Mouse (Mus musculus): ENCODE results near the gene Pcsk6.

DNA sequence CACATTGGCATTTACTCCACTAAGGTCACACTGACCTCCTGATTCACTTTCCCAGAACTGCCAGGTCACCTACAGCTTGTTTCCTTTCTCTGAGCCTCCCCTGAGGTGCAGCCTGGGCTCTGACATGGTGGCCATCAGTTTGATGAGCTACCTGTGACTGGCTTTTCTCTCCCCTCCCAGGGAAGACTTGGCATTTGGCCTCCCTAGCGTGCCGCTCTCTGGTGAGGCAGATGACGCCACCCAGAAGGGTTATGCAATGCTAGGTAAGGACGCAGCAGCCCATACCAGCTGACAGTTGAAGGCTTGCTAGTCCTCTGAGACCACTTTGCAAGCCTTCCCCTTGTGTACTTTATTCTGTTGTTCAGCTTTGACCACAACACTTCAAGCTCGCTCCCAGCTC, 141.9 kb downstream of the Pcsk6 start:
- TF ChIP-seq POLR2A (IDR thresholded peaks at IDR 0.05; ENCODE audit: low read depth, low read length) (no peak), CTCF (IDR thresholded peaks at IDR 0.05; ENCODE audit: extremely low read depth, insufficient read depth, insufficient read length, insufficient replicate concordance) (no peak)
